Mouse (Mus musculus) embryonic fibroblast, embryonic 13.5 days (primary cell): ENCODE measurements around the gene 1700020N01Rik.

Source experiments
- CTCF ChIP-seq: IDR thresholded peaks from 2 replicates; pipeline ENCODE4 v1.5.1; 2011; ENCODE audit warnings: mild to moderate bottlenecking, control low read depth, low read length, moderate library complexity, borderline replicate concordance; ENCODE audit not compliant: insufficient read depth
- POLR2A ChIP-seq: IDR thresholded peaks from 2 replicates; pipeline ENCODE4 v1.6.1; 2011; ENCODE audit warnings: low read depth, mild to moderate bottlenecking, control low read depth, low read length, moderate library complexity

DNA sequence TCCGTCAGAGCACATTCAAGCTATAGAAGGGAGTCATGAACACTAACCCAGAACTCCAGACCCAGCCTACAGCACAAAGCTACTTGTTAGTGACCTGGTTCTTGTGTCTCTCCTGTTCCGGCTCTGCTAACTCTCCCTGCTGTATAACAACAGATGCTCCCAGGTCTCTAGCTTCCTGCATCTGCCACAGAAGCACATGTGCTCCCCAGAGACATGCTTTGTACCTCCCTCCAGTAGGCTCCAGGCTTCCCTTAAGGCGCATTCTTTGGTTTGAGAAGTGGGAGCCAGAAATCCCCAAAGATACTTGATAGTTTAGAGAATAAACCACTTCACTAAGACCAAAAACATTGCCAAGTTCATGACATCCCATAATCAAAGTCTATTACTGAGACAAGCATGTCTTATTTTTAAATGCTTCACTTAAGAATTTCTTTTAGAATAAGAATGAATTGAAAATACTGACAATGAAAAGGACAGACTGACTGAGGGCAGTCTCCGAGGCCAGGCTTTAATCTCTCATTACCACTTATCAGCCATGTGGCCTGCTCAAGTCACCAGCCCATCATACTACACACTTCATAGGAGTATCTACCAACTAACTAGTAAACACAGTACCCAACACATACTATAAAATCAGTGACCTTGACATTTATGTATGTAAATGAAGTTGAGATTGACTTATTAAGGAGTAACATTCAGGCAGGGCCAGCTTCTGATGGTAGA, 43.2 kb downstream of the 1700020N01Rik start:
- no peak for TF ChIP-seq CTCF
- TF ChIP-seq POLR2A = no peak
